Mouse (Mus musculus): Measurements from ENCODE around the gene Clec2e. TPM values are rescaled to one million over a fixed set of nuclear protein-coding genes. Genes with fewer than 3 reads are reported as not detected.

Gene Clec2e
- 0.03 and 0.08 TPM in 2 replicates for polyA plus RNA-seq (2012; rRNA removed)

GRCm38 (mm10) chr6:129100794-129101193, at the start of gene Clec2e:
TSS of gene Clec2e (minus strand) at chr6:129100913.

GRCm38 (mm10) chr6:129045601-129046000, 55.1 kb downstream of the Clec2e start, which contains the start of gene Klrb1f:
TSS of gene Klrb1f (plus strand) at chr6:129045901.

Other genes with a start within 250 kb of the Clec2e start
- 0.22 and 0.25 TPM in 2 replicates for gene Clec2i, start 213.3 kb downstream of the Clec2e start, polyA plus RNA-seq (2012; rRNA removed)
- gene BC035044, start 209.8 kb downstream of the Clec2e start, polyA plus RNA-seq (2012; rRNA removed): 8.1 and 11.6 TPM in 2 replicates
- not detected in 2 replicates for gene Clec2g, start 166.5 kb downstream of the Clec2e start, polyA plus RNA-seq (2012; rRNA removed)
- 0.32 and 0.37 TPM in 2 replicates for gene Klrb1f, start 55.0 kb downstream of the Clec2e start, polyA plus RNA-seq (2012; rRNA removed)
- gene Clec2d, start 79.7 kb upstream of the Clec2e start, polyA plus RNA-seq (2012; rRNA removed): 49.0 and 54.7 TPM in 2 replicates
- gene Cd69, start 174.5 kb upstream of the Clec2e start, polyA plus RNA-seq (2012; rRNA removed): 0.96 and 1.2 TPM in 2 replicates
- 0.02 and 0.03 TPM in 2 replicates for gene 4922502D21Rik, start 230.9 kb upstream of the Clec2e start, polyA plus RNA-seq (2012; rRNA removed)
- 11.2 and 14.1 TPM in 2 replicates for gene Clec12a, start 241.8 kb upstream of the Clec2e start, polyA plus RNA-seq (2012; rRNA removed)

Measured in liver, embryonic 18 days (tissue).